Mouse (Mus musculus) embryonic facial prominence, embryonic 15.5 days (tissue): ENCODE results near the gene Sf1. TPM values are rescaled to one million over a fixed set of nuclear protein-coding genes. Genes with fewer than 3 reads are reported as not detected.

Source experiments
- ATAC-seq: fragments of 200-750 bp; cut with Nextera tagmentation; 2 replicates; pipeline ENCODE4 v1.8.0; 2017; ENCODE audit warnings: low read depth, moderate TSS enrichment; ENCODE audit not compliant: insufficient number of reproducible peaks, low FRiP score, low TSS enrichment
- H3K27ac ChIP-seq: fragments of 300-500 bp; sonication (generic); replicated peaks from 2 replicates; pipeline ENCODE4 v1.5.1; 2015; ENCODE audit warnings: mild to moderate bottlenecking, inconsistent platforms
- H3K27me3 ChIP-seq: fragments of 300-500 bp; sonication (generic); 2 replicates; pipeline ENCODE4 v1.6.1; 2015; ENCODE audit warnings: inconsistent platforms
- H3K36me3 ChIP-seq: fragments of 300-500 bp; sonication (generic); 2 replicates; pipeline ENCODE4 v1.6.1; 2015; ENCODE audit warnings: mild to moderate bottlenecking, inconsistent platforms
- H3K4me1 ChIP-seq: fragments of 300-500 bp; sonication (generic); 2 replicates; pipeline ENCODE4 v1.6.1; 2015; ENCODE audit warnings: inconsistent platforms
- H3K4me2 ChIP-seq: fragments of 300-500 bp; sonication (generic); replicated peaks from 2 replicates; pipeline ENCODE4 v1.6.1; 2015; ENCODE audit warnings: mild to moderate bottlenecking, inconsistent platforms
- H3K4me3 ChIP-seq: fragments of 300-500 bp; sonication (generic); replicated peaks from 2 replicates; pipeline ENCODE4 v1.5.1; 2015; ENCODE audit warnings: mild to moderate bottlenecking, inconsistent platforms
- H3K9ac ChIP-seq: fragments of 300-500 bp; sonication (generic); 2 replicates; pipeline ENCODE4 v1.6.1; 2015; ENCODE audit warnings: inconsistent platforms
- H3K9me3 ChIP-seq: fragments of 300-500 bp; sonication (generic); replicated peaks from 2 replicates; pipeline ENCODE4 v1.6.1; 2016; ENCODE audit warnings: inconsistent platforms
- WGBS: fragments of 180-500 bp; shearing (Covaris S2); methylation state at CpG from one replicate; pipeline ENCODE4 v1.1.7; 2015; 5-methylcytosine and 5-hydroxymethylcytosine counted together
- polyA plus RNA-seq: library from polyadenylated mRNA; unstranded; fragments of >200 nt; fragmentation: Nextera tagmentation; extraction: Ambion mirVana; gene quantifications from 2 replicates; pipeline ENCODE4 v1.2.1, GENCODE M21; 2015

Sf1 gene
- polyA plus RNA-seq, 1 experiment from 2014 or later = 145 TPM

GRCm38 (mm10) chr19:6342276-6342933, 21.1 kb upstream of the Sf1 start:
- no peak overlapping the region for H3K27ac ChIP-seq
- H3K4me3 ChIP-seq = peak overlapping the region; percentile 76; the same call in 1 of the 2 replicates
- H3K4me2 ChIP-seq = peak overlapping the region; percentile 93
- no peak for ATAC-seq
- 73% methylated on average over 5 of the region's 5 CpGs for WGBS
- peaks cover 23% of the 10 kb centered on the region for H3K4me1 ChIP-seq
- peaks cover 67% of the 10 kb centered on the region for H3K36me3 ChIP-seq
- H3K27me3 ChIP-seq = no peaks in the 10 kb centered on the region
- H3K9ac ChIP-seq = no peak overlapping the region
- H3K9me3 ChIP-seq = no peaks in the 10 kb centered on the region

- H3K9ac ChIP-seq = no peak overlapping the region
- WGBS = 84% methylated on average over 19 of the region's 19 CpGs
- peaks cover 23% of the 10 kb centered on the region for H3K4me1 ChIP-seq
- H3K27me3 ChIP-seq = no peaks in the 10 kb centered on the region
- no peaks in the 10 kb centered on the region for H3K9me3 ChIP-seq
- no peak overlapping the region for H3K27ac ChIP-seq
- no peak for ATAC-seq
- peaks cover 58% of the 10 kb centered on the region for H3K36me3 ChIP-seq
- H3K4me3 ChIP-seq = no peak overlapping the region
- H3K4me2 ChIP-seq = no peak overlapping the region
Measured at GRCm38 (mm10) chr19:6343066-6343925, 20.2 kb upstream of the Sf1 start.

- Histone ChIP-seq H3K9me3 (no peaks in the 10 kb centered on the region), H3K4me2 (no peak overlapping the region), H3K4me1 (peaks cover 29% of the 10 kb centered on the region), H3K9ac (no peak overlapping the region), H3K27me3 (no peaks in the 10 kb centered on the region), H3K27ac (no peak overlapping the region), H3K4me3 (no peak overlapping the region), H3K36me3 (peaks cover 57% of the 10 kb centered on the region)
- 82% methylated on average over 5 of the region's 5 CpGs for WGBS
- ATAC-seq = no peak
Measured at GRCm38 (mm10) chr19:6343996-6344395, 19.5 kb upstream of the Sf1 start.

DNA sequence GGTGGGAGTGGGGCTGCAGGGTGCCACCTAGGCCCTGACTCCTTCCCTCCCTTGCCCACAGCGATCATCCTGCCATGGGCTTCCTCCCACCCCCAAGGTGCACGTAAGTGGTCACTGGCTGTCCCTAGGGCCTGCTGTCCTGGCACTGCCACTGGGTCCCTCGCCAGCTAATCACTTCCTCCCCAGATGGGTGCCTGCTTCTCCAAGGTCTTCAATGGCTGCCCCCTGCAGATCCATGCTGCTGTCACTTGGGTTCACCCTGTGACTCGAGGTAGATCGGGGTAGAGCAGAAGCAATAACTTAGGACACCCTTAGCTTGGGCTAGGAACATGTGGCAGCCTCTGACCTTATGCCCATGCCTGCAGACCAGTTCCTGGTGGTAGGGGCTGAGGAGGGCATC, 17.5 kb upstream of the Sf1 start:
- H3K4me3 ChIP-seq = no peak overlapping the region
- peaks cover 27% of the 10 kb centered on the region for H3K4me1 ChIP-seq
- 86% methylated on average over 5 of the region's 5 CpGs for WGBS
- no peak overlapping the region for H3K4me2 ChIP-seq
- H3K9ac ChIP-seq = no peak overlapping the region
- ATAC-seq = no peak
- no peak overlapping the region for H3K27ac ChIP-seq
- H3K9me3 ChIP-seq = no peaks in the 10 kb centered on the region
- peaks cover 44% of the 10 kb centered on the region for H3K36me3 ChIP-seq
- H3K27me3 ChIP-seq = no peaks in the 10 kb centered on the region

DNA sequence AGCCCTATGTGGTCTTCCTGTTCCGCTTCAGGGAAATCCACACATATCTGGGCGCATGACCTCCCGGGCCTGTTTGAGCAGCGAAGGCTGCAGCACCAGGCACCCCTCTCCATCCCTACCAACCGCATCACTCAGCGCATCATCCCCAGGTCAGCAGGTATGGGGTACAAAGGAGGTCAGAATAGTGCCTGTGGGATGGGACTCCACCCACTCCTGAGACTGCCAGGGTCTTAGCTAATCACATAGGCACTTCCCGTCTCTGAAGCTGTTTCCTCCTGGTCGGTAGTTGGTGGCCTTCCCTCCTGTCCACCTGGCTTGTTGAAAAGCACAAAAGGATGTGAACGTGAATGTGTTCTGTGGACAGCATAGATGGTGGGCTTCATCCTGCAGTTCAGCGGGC, 16.8 kb upstream of the Sf1 start:
- Histone ChIP-seq H3K9me3 (no peaks in the 10 kb centered on the region), H3K36me3 (peaks cover 44% of the 10 kb centered on the region), H3K4me2 (no peak overlapping the region), H3K27ac (no peak overlapping the region), H3K4me1 (peaks cover 27% of the 10 kb centered on the region), H3K27me3 (no peaks in the 10 kb centered on the region), H3K4me3 (no peak overlapping the region), H3K9ac (no peak overlapping the region)
- no peak for ATAC-seq
- WGBS = 87% methylated on average over 10 of the region's 10 CpGs

DNA sequence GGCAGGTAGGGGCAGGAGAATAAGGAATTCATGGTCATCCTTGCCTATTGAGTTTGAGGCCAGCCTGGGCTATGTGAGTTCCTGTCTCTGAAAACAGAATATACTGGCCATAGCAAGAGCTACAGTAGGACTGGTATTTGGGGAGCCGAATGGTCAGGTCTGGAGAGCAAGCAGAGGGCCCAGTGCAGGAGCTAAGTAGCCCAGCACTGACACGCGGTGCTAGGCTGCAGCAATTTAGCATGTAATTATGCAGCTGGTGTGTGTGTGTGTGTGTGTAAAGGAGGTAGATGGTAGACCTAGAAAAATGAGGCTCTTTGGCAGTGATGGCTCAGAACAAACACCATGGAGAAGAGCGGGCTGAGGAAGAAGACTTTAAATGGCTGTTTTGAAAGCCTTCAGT, 15.9 kb upstream of the Sf1 start:
- no peak overlapping the region for H3K9ac ChIP-seq
- H3K4me2 ChIP-seq = no peak overlapping the region
- ATAC-seq = no peak
- peaks cover 19% of the 10 kb centered on the region for H3K4me1 ChIP-seq
- H3K36me3 ChIP-seq = peaks cover 51% of the 10 kb centered on the region
- H3K27me3 ChIP-seq = no peaks in the 10 kb centered on the region
- H3K27ac ChIP-seq = no peak overlapping the region
- no peak overlapping the region for H3K4me3 ChIP-seq
- H3K9me3 ChIP-seq = no peaks in the 10 kb centered on the region
- 87% methylated on average over 4 of the region's 4 CpGs for WGBS

DNA sequence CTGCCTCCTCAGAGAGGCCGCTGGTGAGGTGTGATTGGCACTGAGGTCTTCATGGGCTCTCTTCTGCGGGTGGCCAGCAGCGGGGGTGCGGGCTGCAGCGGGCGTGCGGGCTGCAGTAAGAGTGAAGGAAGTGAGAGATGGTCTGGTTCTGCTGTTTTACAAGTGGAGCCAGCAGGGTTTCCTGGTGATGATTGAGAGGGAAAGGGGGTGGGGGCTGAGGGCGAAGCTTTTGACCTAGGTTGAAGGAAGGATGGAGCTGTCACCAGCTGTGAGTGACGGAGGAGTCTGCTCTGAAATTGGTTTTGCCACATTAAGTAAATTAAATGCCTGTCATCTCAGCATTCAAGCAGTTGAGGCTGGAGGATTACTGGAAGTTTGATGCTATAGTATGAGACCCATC, 14.8 kb upstream of the Sf1 start:
- no peak for ATAC-seq
- Histone ChIP-seq H3K27me3 (no peaks in the 10 kb centered on the region), H3K27ac (0 out of 2 replicates have a peak overlapping the region, but pooled peaks have one; percentile 28), H3K4me3 (no peak overlapping the region), H3K36me3 (peaks cover 58% of the 10 kb centered on the region), H3K9ac (0 out of 2 replicates have a peak overlapping the region, but pooled peaks have one; percentile 4), H3K4me1 (peaks cover 19% of the 10 kb centered on the region), H3K4me2 (no peak overlapping the region), H3K9me3 (no peaks in the 10 kb centered on the region)
- 50% methylated on average over 9 of the region's 9 CpGs for WGBS

- 19% methylated on average over 14 of the region's 14 CpGs for WGBS
- Histone ChIP-seq H3K4me2 (no peak overlapping the region), H3K4me1 (peaks cover 19% of the 10 kb centered on the region), H3K9ac (0 out of 2 replicates have a peak overlapping the region, but pooled peaks have one; percentile 4), H3K27me3 (no peaks in the 10 kb centered on the region), H3K36me3 (peaks cover 57% of the 10 kb centered on the region), H3K4me3 (no peak overlapping the region), H3K27ac (0 out of 2 replicates have a peak overlapping the region, but pooled peaks have one; percentile 28), H3K9me3 (no peaks in the 10 kb centered on the region)
- ATAC-seq = no peak
Measured at GRCm38 (mm10) chr19:6349215-6349983, 14.1 kb upstream of the Sf1 start.

- 61% methylated on average over 14 of the region's 14 CpGs for WGBS
- Histone ChIP-seq H3K27ac (no peak overlapping the region), H3K9ac (0 out of 2 replicates have a peak overlapping the region, but pooled peaks have one; percentile 4), H3K4me2 (no peak overlapping the region), H3K9me3 (no peaks in the 10 kb centered on the region), H3K4me3 (no peak overlapping the region), H3K4me1 (peaks cover 22% of the 10 kb centered on the region), H3K27me3 (no peaks in the 10 kb centered on the region), H3K36me3 (peaks cover 39% of the 10 kb centered on the region)
- ATAC-seq = no peak
Measured at GRCm38 (mm10) chr19:6351431-6352106, 11.9 kb upstream of the Sf1 start.

DNA sequence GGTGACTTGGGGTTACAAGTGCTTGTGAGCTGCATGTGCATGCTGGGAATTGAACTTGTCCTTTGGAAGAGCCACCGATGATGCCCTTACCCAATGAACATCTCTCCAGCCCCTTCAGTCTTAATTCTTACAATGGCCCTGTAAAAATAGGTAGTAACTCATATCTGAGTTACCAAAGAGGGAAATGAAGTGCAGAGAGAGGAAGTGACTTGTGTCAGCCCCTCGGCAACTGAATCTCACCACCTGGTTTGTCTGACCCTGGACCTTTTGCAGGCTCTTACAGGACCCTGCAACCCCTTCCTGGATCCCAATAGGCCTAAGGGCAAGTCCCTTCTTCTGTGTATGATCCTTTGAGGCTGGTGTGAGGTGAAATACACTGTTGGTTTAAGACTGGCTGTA, 11.4 kb upstream of the Sf1 start:
- Histone ChIP-seq H3K4me1 (peaks cover 22% of the 10 kb centered on the region), H3K4me3 (no peak overlapping the region), H3K4me2 (no peak overlapping the region), H3K9me3 (no peaks in the 10 kb centered on the region), H3K27ac (no peak overlapping the region), H3K36me3 (peaks cover 33% of the 10 kb centered on the region), H3K9ac (no peak overlapping the region), H3K27me3 (no peaks in the 10 kb centered on the region)
- WGBS = 82% methylated on average over 2 of the region's 2 CpGs
- no peak for ATAC-seq
